Mouse (Mus musculus) c-Kit-positive CD71-positive TER-119-negative erythroid progenitor cells, embryonic 14.5 days (primary cell): Measurements from ENCODE around the gene Smc1b.
A peak's percentile ranks its signal among the peaks of the same experiment; 100 is the strongest.
"Not testable (repeated sequence)": the region's sequence is repeated elsewhere in the genome, so short reads cannot be mapped to it uniquely, and the experiment has no call there.

Experiments
- DNase-seq: peaks from one replicate; pipeline ENCODE4 v3.0.0-alpha.2; 2013; ENCODE audit warnings: low read depth

The Smc1b gene

GRCm38 (mm10) chr15:85135143-85135542 lies 3.4 kb upstream of the Smc1b start:
- DNase-seq, result no peak

GRCm38 (mm10) chr15:85132193-85132520 lies 393 bp upstream of the Smc1b start:
- DNase-seq, result no peak

DNA sequence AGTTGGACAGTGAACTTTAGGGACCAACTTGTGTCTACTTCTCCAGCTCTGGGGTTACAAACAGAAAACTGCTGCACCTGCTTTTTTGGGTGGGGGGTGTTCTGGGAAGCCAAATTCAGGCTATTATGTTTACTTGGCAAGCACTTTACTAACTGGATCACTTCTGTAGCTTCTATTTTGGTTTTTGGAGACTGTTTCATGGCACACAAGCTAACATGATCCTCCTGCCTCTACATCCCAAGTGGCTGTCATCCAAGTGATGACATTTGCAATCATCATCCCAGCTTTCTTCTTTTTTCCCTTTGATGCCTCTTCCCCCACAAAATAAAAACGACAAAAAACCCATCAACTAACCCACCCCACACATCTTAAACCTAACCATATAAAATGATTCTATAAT lies 46.1 kb downstream of the Smc1b start:
- no peak for DNase-seq

GRCm38 (mm10) chr15:85072651-85073050 lies 59.1 kb downstream of the Smc1b start:
- DNase-seq, result no peak

DNA sequence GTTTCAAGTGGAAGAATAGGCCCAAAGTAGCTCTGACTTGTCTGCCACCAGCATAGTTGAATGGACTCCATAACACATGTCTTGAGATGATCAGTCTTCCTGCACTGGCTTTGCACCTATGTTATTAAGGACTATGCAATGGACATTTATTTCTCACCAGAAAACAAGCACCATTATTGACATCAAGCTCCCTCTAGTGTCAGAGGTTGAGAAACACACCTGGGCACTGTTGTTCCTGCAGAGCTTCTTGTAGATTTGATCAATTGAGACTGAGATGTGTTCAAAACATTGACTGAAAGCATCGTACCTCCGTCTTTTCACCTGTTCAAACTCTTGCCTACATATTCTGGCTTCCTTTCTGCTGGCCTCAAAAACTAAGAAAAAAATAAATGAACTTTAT lies 61.2 kb downstream of the Smc1b start:
- DNase-seq, result peak; percentile 46

DNA sequence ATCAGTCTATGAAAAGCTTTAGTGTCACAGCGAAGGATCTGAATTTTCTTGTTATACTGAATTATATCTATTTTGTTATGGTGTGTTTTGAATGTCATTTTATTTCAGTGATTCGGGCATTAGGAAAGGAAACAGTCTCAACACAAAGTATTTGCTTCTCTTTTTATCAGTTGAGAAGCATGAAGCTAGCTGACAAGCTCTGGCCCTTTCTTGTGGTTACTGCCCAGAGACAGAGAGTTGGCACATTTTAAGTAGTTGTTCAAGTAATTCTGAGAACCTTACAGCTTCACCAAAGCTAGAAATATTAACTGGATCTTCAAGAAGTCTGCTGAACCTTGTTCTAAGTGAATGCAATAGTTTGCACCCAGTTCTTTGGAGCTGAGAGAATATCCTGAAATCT lies 68.3 kb downstream of the Smc1b start:
- no peak for DNase-seq

DNA sequence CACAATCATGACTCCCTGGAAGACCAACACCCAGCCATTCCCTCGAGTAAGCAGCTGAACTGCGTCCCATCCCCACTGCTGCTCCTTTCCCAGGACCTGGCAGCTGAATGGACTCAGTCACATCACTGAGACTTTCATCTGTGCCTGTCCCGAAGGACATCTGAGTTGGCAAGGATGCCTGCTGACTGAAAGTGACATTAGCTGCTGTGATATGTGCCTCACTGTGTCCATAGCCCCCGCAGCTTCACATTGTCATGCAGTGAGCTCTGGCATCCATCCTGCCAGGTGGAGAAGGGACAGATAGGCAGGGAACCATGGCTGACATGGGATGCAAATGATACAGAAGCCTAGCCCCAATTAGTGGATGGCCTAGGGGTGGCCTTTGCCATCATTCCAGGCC lies 76.6 kb downstream of the Smc1b start:
- DNase-seq, result no peak

GRCm38 (mm10) chr15:85054098-85054497 lies 77.7 kb downstream of the Smc1b start:
- DNase-seq, result no peak

DNA sequence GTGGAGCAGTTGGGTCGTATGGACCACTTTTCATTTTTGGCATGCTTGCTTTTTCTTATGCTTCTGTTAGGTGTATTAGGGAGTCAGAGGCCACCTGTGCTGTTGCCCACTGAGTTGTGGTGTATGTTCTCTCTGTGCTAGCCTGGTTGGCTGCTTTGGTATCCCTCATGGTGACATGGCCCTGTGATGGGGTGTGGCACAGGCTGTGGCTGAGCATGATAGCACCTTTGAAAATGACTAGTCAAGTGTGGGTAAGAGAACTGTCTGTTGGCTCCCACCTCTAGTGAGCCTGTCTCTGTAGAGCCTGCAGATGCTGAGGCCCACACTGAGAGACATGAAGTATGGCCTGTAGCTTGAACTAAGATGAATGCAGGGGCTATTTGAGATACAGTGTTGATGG lies 82.0 kb downstream of the Smc1b start:
- DNase-seq, result peak; percentile 30

- no peak for DNase-seq
Observed at GRCm38 (mm10) chr15:85047865-85048264, 83.9 kb downstream of the Smc1b start.

DNA sequence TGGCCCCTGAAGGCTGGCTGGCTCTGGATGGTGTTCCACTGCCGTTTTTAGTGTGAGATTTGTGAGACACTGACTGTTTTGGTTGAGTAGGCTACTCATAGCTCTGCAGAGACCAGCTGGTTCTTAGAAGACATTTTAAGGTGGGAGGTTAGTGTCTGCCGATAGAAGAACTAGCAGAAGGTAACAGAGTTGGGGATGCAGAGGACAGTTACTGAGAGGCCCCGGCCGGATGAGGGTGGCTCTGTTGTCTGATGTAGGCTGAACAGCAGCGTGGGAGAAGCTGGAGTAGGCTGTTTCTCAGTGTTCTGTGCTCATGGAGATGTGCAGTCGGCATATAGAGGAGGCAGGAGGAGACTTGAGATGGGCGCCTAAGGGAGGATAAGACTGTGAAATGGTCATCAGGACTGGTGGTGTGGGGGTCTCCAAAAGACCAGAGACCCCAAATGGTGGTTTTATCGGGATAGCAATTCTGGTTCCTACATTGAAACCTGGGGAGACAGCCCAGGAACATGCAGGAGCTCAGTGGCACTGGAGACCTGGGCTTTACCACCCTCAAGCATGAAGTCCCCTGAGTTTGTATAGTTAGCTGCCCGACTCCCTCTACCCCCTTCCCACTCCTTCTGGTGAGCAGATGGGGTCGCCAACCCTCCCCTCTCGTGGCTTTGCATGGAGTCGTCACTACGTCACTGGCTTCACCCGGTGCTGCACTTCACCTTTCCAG lies 85.4 kb downstream of the Smc1b start:
- no peak for DNase-seq

GRCm38 (mm10) chr15:85043761-85044160 lies 88.0 kb downstream of the Smc1b start:
- no peak for DNase-seq

DNA sequence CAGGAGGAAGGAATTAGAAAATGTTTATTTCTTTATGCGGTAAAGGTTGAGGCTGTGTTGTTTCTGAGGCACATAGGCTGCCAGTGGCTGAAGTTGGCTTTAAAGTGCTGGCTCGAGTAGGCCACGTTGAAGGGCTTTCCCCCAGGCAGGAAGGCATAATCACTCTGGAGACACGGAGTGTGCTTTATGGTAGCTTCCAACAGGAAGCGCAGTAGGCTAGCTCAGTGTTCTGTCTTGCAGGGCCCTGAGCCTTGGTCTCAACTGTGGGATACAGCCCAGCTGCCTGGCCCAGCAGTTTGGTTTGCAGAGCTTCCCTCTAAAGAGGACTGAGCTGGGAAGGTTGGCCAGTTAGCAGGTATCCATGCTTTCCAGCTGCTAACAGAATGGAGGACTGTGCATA lies 88.6 kb downstream of the Smc1b start:
- no peak for DNase-seq

DNA sequence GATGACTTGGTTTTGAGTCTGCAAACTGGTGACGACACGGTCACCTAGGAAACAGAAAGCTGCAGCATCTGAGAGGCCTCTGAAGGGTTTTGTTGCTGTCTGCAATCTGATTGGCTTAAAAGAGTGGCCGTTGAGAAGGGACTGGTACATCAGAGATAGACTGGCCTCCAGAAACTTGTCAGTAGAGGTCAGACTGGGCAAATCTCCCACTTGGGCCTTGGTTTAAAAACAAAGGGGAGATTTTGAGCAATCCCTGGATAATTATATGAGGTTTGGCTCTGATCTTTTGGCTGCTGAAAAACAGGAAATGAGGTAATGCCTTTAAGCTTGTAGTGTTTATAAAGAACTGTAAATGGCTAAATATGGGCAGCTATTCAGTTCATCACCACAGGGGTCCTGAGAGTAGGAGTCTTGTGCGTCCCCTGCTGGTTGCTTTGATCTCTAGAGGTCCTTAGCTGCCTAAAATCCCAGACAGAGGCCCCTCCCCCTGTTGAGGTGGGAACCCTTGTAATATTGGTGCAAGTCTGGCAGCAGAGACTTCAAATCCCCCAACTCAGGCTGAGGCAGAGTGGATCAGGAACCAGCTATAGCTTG lies 89.3 kb downstream of the Smc1b start:
- peak; percentile 36 for DNase-seq

DNA sequence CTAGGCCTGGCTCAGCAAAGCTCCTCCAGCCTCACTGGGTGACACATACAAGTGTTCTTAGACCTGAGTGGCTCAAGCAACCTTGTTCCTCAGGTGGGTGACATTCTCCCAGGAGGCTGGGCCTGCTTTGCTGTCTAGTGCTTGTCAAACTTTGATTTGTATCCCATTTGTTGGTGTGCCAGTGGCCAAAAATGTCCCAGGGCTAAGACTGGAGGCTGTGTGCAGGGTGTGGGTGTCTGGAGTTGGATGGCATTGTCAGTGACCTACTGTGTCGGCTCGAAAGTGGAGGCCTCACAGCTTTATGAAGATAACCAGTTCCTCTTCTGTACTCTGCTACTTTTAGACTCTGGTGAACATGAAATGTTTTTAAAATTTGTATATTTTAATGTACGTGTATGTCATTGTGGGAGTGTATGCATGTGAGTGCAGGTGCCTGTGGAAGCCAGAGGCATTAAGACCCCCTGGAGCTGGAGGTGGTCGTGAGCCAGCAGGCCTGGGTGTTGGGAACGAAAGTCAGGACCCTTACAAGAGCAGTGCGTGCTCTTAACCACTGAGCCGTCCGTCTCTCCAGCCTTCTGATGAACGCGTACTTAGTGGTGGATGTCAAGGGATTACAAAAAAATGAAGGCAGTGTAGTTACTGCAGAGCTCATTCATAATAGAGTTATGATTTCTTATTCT lies 90.1 kb downstream of the Smc1b start:
- no peak for DNase-seq

DNA sequence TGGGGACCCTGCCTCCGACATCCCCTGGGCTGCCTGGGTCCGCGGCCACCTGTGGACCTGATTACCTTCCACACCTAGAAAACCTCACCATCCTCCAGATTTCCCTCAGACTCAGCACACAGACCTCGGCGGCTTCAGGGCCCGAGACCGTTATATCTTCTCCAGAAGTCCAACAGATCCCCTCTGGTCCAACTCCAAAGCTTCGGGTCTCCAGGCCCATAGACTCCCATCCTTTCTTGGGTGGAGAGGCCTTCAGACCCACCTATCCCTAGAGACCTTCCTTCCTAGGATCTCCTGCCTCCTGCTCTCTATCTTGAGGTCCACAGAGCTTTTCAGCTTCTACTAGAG lies 94.4 kb downstream of the Smc1b start:
- DNase-seq, result no peak

- peak; percentile 91 for DNase-seq
Observed at GRCm38 (mm10) chr15:85036566-85037342, 95.0 kb downstream of the Smc1b start.

DNA sequence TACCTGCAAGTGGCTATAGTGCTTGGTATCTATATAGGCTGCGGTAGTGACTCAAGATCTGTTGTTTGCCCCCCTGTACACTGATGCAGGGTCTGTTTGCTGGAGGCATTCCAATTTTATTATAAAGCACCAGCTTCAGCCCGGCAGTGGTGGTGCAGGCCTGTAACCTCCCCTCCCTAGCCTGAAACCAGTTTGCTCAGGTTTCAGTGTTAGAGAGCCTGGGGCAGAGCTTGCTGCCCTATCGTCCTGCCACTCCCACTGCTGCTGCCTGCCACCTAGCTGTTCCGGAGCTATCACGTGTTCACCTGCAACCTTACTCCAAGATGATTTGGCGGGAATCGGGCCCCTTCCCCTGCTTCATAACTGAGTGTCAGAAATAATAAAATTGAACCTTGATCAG lies 97.8 kb downstream of the Smc1b start:
- not testable (repeated sequence) for DNase-seq

GRCm38 (mm10) chr15:85031866-85032265 lies 99.9 kb downstream of the Smc1b start:
- DNase-seq, result no peak

- not testable (repeated sequence) for DNase-seq
Observed at GRCm38 (mm10) chr15:85030643-85031042, 101.1 kb downstream of the Smc1b start.

DNA sequence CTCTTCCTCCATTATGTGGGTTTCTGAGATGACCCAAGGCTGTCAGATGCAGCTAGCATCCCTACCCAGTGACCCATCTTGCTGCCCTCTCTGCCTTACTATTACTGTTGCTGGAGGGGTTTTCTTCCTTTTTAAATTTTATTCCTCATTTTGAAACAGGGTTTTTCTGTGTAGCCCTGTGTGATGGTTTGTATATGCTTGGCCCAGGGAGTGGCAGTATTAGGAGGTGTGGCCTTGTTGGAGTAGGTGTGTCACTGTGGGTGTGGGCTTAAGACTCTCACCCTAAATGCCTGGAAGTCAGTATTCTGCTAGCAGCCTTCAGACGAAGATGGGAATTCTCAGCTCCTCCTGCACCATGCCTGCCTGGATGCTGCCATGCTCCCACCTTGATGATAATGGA lies 103.1 kb downstream of the Smc1b start, which contains the start of gene Fam118a:
TSS of gene Fam118a (plus strand) at position 301 of the 400 bp plus-strand sequence.
- not testable (repeated sequence) for DNase-seq

- DNase-seq, result no peak
Observed at GRCm38 (mm10) chr15:85027740-85028139, 104.0 kb downstream of the Smc1b start.

GRCm38 (mm10) chr15:85026197-85026596 lies 105.6 kb downstream of the Smc1b start:
- no peak for DNase-seq
